Mouse (Mus musculus) embryo, embryonic 10.5 days (tissue): ENCODE data around the gene Pomp.

Experiments
- DNase-seq: peaks from one replicate; pipeline ENCODE4 v3.0.0-alpha.2; 2015; ENCODE audit warnings: low spot score

The Pomp gene

GRCm38 (mm10) chr5:147902008-147902757, 41.9 kb downstream of the Pomp start:
- no peak for DNase-seq

GRCm38 (mm10) chr5:147903166-147903565, 42.9 kb downstream of the Pomp start:
- DNase-seq = no peak

- DNase-seq = no peak
Measured at GRCm38 (mm10) chr5:147907144-147907543, 46.9 kb downstream of the Pomp start.

DNA sequence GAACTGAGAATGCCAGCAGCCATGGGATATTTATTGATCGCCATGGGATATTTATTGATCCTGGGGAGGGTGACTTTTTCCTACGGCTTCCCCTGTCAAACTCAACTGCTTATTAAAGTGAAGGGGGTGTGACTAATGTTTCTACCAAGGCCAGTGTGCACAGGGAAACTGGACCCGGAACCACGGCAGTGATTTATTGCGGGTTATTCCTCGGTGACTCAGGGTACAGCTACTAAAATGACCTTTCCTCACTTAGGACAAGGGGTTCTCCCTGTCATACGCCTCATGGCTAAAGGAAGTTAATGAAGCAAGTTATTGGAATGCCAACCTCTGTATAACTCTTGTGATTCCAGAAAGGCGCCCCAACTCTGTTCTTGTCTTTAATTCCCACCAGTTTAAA, 47.6 kb downstream of the Pomp start:
- no peak for DNase-seq

GRCm38 (mm10) chr5:147910807-147911509, 50.7 kb downstream of the Pomp start:
- no peak for DNase-seq

DNA sequence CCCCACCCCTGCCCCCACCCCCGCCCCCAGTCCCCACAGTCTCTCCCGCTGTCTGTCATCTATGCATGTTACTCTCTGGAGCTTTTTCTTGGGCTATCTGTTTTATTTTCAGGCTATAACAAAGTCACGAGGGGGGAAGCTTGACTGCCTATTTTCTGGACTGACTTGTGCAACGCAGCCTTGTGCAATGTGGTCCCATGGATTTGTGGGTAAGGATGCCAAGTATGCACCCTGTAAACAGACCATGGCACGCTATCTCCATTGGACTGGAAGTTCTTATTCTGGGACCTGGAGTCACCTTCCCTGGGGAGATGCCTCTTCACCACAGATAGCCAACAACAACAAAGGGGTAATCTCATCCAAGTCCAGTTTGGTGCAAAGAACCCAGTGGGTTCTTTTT, 51.5 kb downstream of the Pomp start:
- no peak for DNase-seq

DNA sequence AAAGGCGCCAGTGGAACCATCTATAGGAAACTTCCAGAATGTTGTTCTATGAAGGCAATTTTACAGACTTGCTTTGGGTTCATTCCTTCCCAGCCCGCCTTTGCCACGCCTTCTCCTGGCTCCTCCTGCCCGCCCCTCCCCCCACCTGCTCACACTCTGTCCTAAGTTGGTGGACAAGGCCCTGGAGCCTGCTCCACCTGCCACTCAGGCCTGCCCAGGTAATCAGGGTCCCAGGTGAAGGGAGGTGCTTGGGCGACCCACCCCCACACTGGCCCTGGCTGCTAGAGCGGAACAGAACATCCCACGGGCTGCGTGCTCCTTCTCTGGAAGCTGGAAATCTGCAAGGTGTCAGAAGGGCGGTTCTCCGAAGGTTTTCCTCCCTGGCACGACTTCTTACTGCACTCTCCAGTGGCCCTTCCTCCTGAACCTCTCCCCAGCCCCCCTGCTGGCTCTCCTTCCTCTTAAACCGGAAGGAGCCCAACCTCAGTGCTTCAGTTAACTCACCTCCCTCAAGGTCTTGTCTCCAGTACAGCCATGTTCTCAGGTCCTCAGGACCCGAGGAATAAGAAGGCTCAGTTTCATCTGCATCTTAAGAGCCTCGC, 53.1 kb downstream of the Pomp start:
- DNase-seq = peak; percentile 8

- no peak for DNase-seq
Measured at GRCm38 (mm10) chr5:147915038-147915566, 54.8 kb downstream of the Pomp start.

GRCm38 (mm10) chr5:147916171-147916570, 55.9 kb downstream of the Pomp start:
- DNase-seq = no peak

DNA sequence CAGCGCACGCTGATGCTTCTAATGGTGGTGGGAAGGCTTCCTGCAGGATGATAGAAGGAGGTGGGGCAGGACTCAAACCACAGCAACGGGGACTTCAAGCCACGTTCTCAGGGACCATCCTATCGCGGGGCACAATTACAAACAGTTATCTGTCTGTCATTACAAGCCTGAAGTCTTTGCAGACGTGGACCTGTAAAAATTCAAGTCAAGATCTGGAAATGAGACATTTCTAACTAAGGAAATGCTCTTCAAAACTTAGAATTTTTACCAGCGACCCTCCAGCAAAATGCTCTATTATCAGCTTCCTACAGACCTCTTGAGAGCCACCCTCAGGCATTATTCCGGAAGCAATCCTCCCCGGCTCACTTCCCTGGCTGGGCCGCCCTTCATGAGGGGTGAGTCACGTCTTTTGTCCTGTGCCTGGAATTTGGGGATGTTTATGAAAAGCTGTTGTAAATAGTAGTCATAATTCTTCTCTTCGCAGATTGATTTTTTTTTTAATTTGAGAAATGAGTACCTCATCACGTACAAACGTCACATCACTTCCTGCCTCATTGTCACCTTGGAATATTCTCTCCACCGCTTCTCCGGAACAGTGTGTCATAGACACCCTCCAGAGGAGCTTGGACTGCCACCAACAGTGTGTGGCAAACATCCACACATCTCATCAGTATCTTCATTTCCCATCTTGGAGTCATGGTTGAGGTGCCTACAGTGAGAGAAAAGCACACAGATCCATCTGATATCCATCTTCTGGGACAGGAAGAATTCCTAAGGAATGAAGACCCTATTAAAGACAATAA, 58.0 kb downstream of the Pomp start:
- no peak for DNase-seq

DNA sequence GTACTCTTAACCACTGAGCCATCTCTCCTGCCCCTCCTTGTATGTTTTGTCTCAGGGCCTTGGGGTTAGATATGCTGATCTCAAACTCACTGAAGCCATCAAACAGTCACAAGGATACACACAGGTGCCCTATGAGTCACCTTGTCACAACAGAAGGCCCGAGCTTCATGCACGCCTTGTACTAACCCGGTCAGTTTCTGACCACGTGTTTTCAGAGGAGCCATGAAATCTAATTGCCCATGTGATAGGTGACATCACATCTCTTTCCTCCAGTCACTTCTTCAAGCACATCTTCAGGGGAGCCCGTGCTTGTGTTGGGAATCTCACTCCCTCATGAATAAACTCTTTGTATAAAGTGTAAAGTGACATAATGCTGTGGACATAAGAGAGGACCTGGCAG, 64.4 kb downstream of the Pomp start:
- no peak for DNase-seq
